Mouse (Mus musculus) gastrocnemius, adult 2 months (tissue): Measurements from ENCODE around the gene Atp10a. TPM values are rescaled to one million over a fixed set of nuclear protein-coding genes. Genes with fewer than 3 reads are reported as not detected.
"Not testable (repeated sequence)": the region's sequence is repeated elsewhere in the genome, so short reads cannot be mapped to it uniquely, and the experiment has no call there.

Source experiments
- DNase-seq: peaks from one replicate; pipeline ENCODE4 v3.0.0; 2022
- H3K27ac ChIP-seq: fragments of 200-600 bp; 2 replicates; pipeline ENCODE4 v1.8.1; 2022; ENCODE audit warnings: mild to moderate bottlenecking
- H3K4me3 ChIP-seq: fragments of 200-600 bp; 2 replicates; pipeline ENCODE4 v1.8.1; 2022; ENCODE audit warnings: mild to moderate bottlenecking, moderate library complexity
- CTCF ChIP-seq: fragments of 200-600 bp; IDR thresholded peaks from 2 replicates; pipeline ENCODE4 v1.8.1; 2022; ENCODE audit warnings: antibody characterized with exemption, mild to moderate bottlenecking, moderate library complexity
- intact Hi-C: fragments of 180-260 bp; cut with DNase I; formaldehyde crosslinking; loops from one replicate; pipeline ENCODE4 v1.15.1; 2025
- total RNA-seq, 2 experiments: library from RNA; stranded (reverse); gene quantifications; 2 replicates each; pipeline ENCODE4 v1.2.3; 2021

Atp10a gene
- total RNA-seq, 2 experiments from 2014 or later: 1.3 to 2.0 TPM

DNA sequence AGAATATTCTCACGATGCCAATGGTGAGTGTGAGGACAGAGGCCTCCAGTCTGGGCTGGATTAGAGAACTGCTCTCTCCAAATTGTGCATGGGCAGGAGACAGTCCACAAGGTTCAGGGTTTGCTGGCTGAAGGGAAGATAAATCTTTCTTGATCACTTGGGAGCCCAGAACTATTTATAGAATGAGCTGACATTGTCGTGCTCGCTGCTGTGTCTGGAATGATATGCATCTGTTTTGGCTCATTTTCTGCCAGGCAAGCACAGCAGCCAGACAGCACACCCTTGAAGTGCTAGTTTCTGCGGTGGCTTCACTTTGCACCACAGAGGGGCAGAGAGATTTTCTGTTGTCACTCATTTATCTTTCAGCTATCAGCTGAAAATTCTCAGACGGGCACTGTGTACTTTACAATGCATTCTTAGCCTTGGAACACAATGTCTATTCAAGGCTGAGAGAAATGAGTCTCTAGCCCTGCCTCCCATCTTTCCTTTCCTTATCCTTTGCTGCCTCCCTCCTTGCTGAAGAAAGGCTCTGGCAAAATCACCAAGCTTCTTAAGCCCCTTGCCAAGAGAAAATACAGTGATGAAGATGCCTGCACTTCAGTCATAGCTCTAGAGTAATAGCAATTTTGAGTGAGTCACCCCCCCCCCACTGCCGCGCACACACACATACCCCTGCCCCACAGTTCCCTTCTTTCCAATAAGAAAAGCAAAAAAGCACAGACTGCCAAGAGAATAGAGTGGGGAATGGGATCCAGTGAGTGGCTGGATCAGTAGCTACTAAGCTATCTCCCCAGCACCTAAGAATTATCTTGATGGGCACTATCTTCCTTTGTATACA, 132.7 kb downstream of the Atp10a start:
- TF ChIP-seq CTCF: no peak
- DNase-seq: peak; percentile 62
- Histone ChIP-seq H3K27ac (peak overlapping the region; percentile 73), H3K4me3 (peak overlapping the region; percentile 36)
- intact Hi-C loops: loop anchor here (5.0 kb wide), 1 partner anchor 54 kb away; no protein-coding TSS in a partner anchor

DNA sequence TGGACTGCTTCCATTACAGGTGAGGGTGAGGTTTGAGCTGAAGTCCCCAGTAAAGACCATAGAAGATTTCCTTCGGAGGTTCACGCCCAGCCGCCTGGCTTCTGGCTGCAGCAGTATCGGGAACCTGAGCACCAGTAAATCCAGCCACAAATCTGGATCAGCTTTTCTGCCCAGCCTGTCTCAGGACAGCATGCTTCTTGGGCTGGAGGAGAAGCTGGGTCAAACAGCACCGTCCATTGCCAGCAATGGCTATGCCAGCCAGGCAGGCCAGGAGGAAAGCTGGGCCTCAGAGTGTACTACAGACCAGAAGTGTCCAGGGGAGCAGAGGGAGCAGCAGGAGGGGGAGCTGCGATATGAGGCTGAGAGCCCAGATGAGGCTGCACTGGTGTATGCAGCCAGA, 141.3 kb downstream of the Atp10a start:
- intact Hi-C loops: no loop called here
- no peak overlapping the region for H3K4me3 ChIP-seq
- DNase-seq: peak; percentile 81
- no peak for TF ChIP-seq CTCF
- H3K27ac ChIP-seq: peak overlapping the region; percentile 75

DNA sequence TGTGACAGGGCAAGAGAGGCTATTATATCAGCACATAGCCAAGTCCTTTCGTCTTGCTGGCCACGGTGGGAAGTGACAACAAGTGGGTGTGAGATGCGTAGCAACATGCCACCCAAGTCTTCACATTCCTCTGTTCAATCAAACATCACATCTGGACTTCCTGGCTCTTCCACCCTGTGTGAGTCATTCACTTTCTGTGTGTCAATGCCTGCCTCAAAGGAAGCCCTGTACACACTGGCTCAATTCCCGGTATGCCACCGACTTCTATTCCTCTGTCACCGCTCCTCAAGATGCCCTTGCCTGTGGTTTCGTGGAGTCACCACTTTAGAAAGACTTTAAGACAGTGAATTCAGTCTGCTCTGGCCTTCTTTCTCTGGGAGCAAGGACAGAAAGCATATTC, 144.9 kb downstream of the Atp10a start:
- no peak overlapping the region for H3K27ac ChIP-seq
- no peak for DNase-seq
- H3K4me3 ChIP-seq: no peak overlapping the region
- intact Hi-C loops: no loop called here
- no peak for TF ChIP-seq CTCF

DNA sequence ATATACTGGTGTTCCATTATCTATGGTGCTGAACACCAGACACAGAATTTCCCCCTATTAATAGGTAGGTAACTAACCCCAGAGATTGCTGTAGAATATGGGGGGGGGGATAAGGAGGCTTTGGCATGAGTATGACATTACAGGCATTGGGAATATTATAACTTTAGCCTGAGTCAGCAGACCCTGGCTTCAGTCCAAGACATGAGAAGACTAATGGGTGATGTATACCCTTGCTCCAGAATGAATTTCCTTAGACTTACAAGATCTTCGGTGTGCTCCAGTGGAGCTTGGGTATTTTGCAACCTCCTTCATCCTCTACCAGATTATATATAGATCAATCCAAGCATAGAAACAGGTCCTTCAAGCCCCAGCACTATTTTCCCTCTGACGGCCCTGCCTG, 145.8 kb downstream of the Atp10a start:
- no peak for DNase-seq
- no peak for TF ChIP-seq CTCF
- intact Hi-C loops: no loop called here
- Histone ChIP-seq H3K4me3 (no peak overlapping the region), H3K27ac (no peak overlapping the region)

DNA sequence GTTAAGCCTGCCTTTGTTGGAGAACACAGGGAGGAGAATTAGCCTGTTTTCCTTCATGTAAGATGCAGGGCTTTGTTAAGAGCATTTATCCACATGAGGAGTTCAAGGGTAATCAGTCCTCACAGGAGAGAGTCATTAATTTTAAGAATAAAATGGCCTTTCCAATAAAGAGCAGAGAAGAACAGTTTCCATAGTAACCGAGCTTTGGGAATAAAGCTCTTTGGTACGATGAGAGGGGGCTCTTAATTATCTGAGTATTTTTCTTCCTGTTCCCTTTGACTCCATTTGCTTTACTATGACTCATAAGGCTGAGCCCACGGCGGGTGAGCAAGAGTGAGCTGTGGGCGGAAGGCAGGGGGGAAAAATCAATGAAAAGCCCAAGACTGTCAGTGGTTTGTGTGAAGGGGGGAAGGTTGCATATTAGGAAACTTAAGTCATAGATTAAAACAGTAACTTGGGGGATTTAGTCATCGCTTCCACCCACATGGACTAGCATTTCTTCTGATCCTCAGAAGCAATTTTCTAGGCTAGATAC, 166.2 kb downstream of the Atp10a start:
- no peak for TF ChIP-seq CTCF
- H3K27ac ChIP-seq: no peak overlapping the region
- intact Hi-C loops: no loop called here
- DNase-seq: no peak
- no peak overlapping the region for H3K4me3 ChIP-seq

DNA sequence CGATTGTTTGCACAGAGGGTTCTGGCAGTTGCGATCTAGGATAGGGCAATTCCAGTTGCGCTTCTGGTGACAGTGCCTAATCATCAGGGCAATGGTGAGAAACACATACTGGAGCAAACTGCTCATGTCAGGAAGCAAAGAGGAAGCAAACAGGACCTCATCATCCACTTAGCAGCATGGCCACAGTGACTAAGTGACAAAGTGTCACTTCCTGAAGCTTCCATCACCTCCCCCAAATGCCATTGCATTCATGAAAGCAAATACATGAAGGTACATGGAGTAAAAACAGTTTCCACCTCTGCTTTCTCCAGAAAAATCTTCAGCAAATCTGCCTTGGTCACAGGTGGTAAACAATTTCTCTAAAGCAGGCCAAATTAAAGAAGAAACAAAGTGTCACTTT, 168.7 kb downstream of the Atp10a start:
- no peak for TF ChIP-seq CTCF
- no peak for DNase-seq
- H3K4me3 ChIP-seq: no peak overlapping the region
- H3K27ac ChIP-seq: no peak overlapping the region
- intact Hi-C loops: no loop called here

DNA sequence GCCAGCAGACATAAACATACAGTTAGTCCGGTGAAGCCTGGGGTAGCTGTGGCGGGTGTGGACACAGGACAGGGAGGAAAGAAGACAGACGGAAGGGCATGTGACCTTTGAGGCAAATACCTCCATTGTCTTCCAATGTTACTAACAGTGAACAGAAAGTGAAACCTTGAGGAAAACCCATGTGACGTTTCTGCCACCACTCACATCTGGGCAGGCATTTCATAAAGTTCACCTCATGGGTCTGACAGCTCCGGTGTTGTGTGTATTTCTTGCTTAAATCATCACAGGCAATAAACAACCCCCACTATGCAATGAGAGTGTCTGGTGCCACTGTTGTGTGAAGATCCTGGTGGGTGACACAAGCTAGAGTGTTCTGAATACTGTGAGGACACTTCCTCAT, 173.1 kb downstream of the Atp10a start:
- DNase-seq: no peak
- Histone ChIP-seq H3K27ac (no peak overlapping the region), H3K4me3 (no peak overlapping the region)
- intact Hi-C loops: no loop called here
- no peak for TF ChIP-seq CTCF

DNA sequence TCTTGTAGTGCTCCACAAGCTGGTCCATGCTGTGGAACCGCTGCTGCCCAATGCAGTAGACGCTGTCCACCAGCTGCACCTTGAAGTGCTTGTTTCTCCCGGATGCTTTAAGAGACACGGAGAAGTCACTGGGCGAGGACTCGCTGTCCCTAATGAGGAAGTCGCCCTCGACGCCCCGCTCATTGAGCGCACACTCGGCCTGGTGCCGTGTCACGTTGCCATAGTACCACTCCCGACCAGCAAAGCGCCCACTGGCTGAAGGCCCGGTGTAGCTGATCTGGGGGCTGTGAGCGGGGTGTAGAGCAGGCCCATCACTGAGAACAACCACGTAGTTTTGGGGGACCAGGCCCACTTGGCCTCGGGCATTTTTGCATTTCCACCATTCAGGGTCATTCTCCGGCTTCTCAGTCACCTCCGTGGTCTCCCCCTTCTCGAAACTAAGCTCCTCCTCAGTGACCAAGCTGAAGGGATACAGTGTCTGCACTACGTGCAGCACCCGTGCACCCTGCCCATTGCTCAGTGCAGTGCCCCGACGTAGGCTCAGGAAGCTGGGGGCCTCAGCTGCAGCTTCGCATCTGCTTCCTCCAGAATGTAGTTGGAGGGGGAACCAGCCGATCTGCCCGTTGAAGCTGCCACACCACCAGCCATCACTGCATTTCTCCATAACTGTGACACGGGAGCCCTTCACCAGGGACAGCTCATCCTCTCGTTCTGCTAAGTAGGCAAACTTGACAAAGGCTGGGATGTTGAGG, 181.1 kb downstream of the Atp10a start:
- intact Hi-C loops, H3K27ac ChIP-seq, H3K4me3 ChIP-seq, DNase-seq: not testable (repeated sequence)

DNA sequence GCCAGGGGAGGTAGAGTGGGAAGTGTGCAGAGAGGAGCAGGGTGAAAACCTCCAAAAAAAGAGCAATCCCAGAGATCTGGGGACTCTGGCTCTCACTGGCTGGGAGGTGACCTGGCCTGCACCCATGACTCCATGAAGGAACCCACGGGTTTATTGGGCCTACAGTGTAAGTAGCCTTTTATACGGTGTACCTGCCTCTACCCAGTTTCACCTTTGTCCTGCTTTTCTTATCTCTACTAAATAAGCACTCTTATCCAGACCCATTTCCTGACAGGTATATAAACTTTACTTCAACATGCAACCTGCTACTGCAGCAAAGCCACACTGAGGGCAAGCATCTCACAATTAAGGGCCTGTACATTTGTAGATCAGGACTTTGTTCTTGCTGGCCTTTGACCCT, 184.4 kb downstream of the Atp10a start:
- peak overlapping the region; percentile 56 for H3K27ac ChIP-seq
- H3K4me3 ChIP-seq: no peak overlapping the region
- DNase-seq: no peak

DNA sequence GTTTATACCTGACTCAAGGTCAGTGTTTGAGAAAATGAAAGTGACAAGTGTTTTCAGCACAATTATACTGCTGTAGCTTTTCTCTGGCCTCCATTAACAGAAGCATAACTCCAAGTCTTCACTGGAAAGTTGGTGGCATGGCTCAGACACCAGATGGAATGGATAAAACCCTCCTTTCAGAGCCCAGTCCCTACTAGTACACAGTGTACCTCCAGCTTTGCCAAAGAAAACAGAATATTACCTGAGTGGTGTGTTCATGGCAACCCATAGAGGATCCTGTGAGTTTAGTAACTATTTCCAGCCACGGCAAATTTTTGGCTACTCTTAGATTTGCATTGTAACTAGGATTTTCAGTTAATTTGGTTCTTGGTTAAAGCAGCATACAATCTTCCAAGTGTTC, 185.1 kb downstream of the Atp10a start:
- no peak for TF ChIP-seq CTCF
- intact Hi-C loops: loop anchor here (5.0 kb wide), 2 partner anchors 54 to 69 kb away; no protein-coding TSS in a partner anchor
- DNase-seq: no peak
- H3K27ac ChIP-seq: peak overlapping the region; percentile 56
- no peak overlapping the region for H3K4me3 ChIP-seq

More for the DNA sequence above, 184.4 kb downstream of the Atp10a start:
- intact Hi-C loops: loop anchor here (5.0 kb wide), 2 partner anchors 53 to 68 kb away; no protein-coding TSS in a partner anchor
- no peak for TF ChIP-seq CTCF

DNA sequence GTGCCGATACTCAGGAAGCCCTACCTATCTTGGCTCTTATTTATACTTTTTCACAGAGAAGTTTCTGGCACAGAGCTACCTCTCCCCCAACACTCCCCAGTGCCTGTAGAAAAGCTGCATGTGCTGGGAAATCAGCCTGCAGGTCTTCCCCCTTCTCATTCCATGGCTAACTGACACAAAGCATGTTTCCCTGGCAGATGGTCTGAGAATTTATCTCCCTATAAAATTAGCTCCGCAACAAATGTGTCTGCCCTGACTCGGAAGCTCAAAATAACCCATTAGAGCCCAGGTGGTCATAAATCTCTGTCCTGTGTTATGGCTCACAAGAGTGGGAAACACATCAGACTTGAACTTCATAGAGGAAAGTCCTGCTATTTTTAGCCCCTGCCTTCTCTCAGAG, 186.9 kb downstream of the Atp10a start:
- Histone ChIP-seq H3K4me3 (peak overlapping the region; percentile 26), H3K27ac (peak overlapping the region; percentile 85)
- intact Hi-C loops: loop anchor here (5.0 kb wide), 2 partner anchors 56 to 71 kb away; no protein-coding TSS in a partner anchor
- no peak for TF ChIP-seq CTCF
- DNase-seq: no peak

DNA sequence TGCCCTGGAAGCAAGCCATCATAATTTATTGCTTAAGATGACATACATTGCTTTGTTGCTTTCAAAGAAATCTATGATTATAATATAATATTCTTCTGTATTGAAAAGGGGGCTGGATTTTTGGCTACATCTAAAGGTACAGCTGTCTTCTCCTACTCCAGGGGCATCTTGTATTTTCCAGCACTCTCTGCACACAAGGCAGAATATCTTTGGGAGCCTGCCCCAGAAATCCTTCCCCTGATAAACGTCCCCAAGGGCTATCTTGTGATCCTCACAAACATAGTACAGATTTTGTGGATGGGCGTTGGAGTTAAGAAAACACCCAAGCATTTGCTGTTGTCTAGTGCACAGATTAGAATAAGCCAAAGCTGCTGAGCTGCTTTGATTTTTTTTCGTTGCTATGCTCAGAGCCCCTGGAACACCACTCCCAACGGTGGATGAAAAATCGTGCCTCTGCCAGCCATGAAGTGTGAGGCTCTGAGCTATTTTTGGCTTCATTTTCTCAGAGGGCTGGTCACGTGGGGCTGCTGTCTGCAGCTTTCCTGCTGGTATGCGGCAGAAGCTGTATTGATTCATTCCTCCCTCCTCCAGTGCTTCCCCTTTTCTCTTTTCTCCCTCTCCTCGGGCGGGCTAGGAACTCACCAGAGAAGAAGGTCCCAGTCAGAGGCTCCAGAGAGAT, 187.9 kb downstream of the Atp10a start:
- intact Hi-C loops: loop anchor here (5.0 kb wide), 2 partner anchors 57 to 72 kb away; no protein-coding TSS in a partner anchor
- Histone ChIP-seq H3K27ac (peak overlapping the region; percentile 85), H3K4me3 (peak overlapping the region; percentile 53)
- peak; percentile 86 for DNase-seq
- no peak for TF ChIP-seq CTCF

DNA sequence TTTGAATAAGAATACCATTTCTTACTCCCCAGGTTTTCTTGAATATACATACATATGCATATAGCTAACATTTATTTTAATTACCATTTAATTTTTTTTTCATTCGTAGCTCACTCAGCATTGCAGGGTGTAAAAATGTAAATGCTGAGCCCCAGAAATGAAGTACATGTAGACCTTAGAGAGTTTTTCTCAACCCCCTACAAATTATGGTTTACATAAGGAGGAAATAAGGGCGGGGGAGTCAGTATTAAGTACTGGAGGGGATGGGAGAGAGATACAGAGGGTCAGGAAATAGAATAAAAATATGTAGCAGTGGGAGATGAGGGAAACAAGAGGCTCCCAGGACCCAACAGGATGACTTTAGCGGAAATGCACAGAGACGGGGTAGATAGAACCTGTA, 188.5 kb downstream of the Atp10a start:
- intact Hi-C loops: loop anchor here (5.0 kb wide), 2 partner anchors 57 to 72 kb away; no protein-coding TSS in a partner anchor
- no peak for TF ChIP-seq CTCF
- no peak for DNase-seq
- peak overlapping the region; percentile 85 for H3K27ac ChIP-seq
- peak overlapping the region; percentile 53 for H3K4me3 ChIP-seq
